Mouse (Mus musculus): ENCODE data around the gene Slc36a3.

DNA sequence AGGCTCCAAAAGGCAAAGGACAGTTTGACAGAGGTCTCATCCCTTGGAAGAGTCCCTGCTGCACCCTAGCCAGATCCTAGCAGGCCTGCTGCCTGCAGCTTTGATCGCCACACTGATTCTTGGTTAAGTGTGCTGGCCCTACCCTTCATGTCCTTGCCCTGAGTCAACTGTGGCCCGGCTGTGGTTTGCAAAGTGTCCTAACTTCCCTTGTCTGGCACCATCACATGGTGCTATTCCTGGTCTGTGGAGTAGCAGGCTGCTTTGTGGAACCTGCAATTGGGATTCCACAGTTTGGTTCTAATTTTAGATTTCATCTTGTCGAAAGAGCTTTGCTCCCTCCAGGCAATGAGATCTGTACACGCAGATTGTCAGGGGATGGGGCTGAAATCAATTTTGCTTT lies 35.8 kb upstream of the Slc36a3 start:
- TF ChIP-seq POLR2A (IDR thresholded peaks at IDR 0.05; ENCODE audit: insufficient read depth, low read length) (no peak), CTCF (IDR thresholded peaks at IDR 0.05; ENCODE audit: low read depth, low read length) (no peak)

All from ES-Bruce4 (cell line).